Mouse (Mus musculus) ES-Bruce4 (cell line): ENCODE data around the gene Dcps.

Experiments used
- CTCF ChIP-seq: IDR thresholded peaks from one replicate; pipeline ENCODE4 v1.8.1; 2011; ENCODE audit warnings: low read depth, low read length
- POLR2A ChIP-seq: IDR thresholded peaks from one replicate; pipeline ENCODE4 v1.8.1; 2011; ENCODE audit warnings: low read length; ENCODE audit not compliant: insufficient read depth

- peak; percentile 65 for TF ChIP-seq POLR2A
- TF ChIP-seq CTCF, result no peak
Measured at GRCm38 (mm10) chr9:35116391-35117381, 59.2 kb downstream of the Dcps start.
